Mouse (Mus musculus) kidney, embryonic 14.5 days (tissue): ENCODE measurements around the gene Sh3d21. TPM values are rescaled to one million over a fixed set of nuclear protein-coding genes. Genes with fewer than 3 reads are reported as not detected.
A peak's percentile ranks its signal among the peaks of the same experiment; 100 is the strongest.

Experiments
- ATAC-seq: fragments of 200-750 bp; cut with Nextera tagmentation; 2 replicates; pipeline ENCODE4 v1.8.0; 2017; ENCODE audit warnings: moderate number of reproducible peaks, mild to moderate bottlenecking, moderate TSS enrichment, moderate library complexity; ENCODE audit not compliant: low FRiP score, low TSS enrichment
- H3K27ac ChIP-seq: fragments of 300-500 bp; sonication (generic); 2 replicates; pipeline ENCODE4 v1.5.1; 2014; ENCODE audit warnings: low read depth, mild to moderate bottlenecking, low read length, moderate library complexity, mixed read lengths
- H3K27me3 ChIP-seq: fragments of 300-500 bp; sonication (generic); 2 replicates; pipeline ENCODE4 v1.6.1; 2014; ENCODE audit warnings: mild to moderate bottlenecking, low read length; ENCODE audit not compliant: control insufficient read depth, insufficient read depth
- H3K36me3 ChIP-seq: fragments of 300-500 bp; sonication (generic); 2 replicates; pipeline ENCODE4 v1.6.1; 2014; ENCODE audit warnings: low read length, mixed read lengths; ENCODE audit not compliant: control insufficient read depth, insufficient read depth
- H3K4me1 ChIP-seq: fragments of 300-500 bp; sonication (generic); 2 replicates; pipeline ENCODE4 v1.6.1; 2014; ENCODE audit warnings: low read length, mixed read lengths; ENCODE audit not compliant: control insufficient read depth, insufficient read depth
- H3K4me2 ChIP-seq: fragments of 300-500 bp; sonication (generic); replicated peaks from 2 replicates; pipeline ENCODE4 v1.6.1; 2014; ENCODE audit warnings: low read depth, mild to moderate bottlenecking, low read length
- H3K4me3 ChIP-seq: fragments of 300-500 bp; sonication (generic); 2 replicates; pipeline ENCODE4 v1.5.1; 2014; ENCODE audit warnings: mild to moderate bottlenecking, low read length
- H3K9ac ChIP-seq: fragments of 300-500 bp; sonication (generic); 2 replicates; pipeline ENCODE4 v1.6.1; 2014; ENCODE audit warnings: low read depth, mild to moderate bottlenecking, low read length, moderate library complexity
- H3K9me3 ChIP-seq: fragments of 300-500 bp; sonication (generic); 2 replicates; pipeline ENCODE4 v1.6.1; 2016; ENCODE audit warnings: low read length; ENCODE audit not compliant: control insufficient read depth
- WGBS: fragments of 180-500 bp; shearing (Covaris S2); extraction: QIAGEN DNeasy Blood & Tissue Kit; methylation state at CpG from one replicate; pipeline ENCODE4 v1.1.7; 2014; 5-methylcytosine and 5-hydroxymethylcytosine counted together
- polyA plus RNA-seq: library from polyadenylated mRNA; unstranded; fragments of >200 nt; fragmentation: Nextera tagmentation; extraction: Ambion mirVana; gene quantifications from 2 replicates; pipeline ENCODE4 v1.2.1, GENCODE M21; 2014

Sh3d21 gene
- polyA plus RNA-seq, 1 experiment from 2014 or later, result 8.7 TPM

GRCm38 (mm10) chr4:126151701-126152440, 11.4 kb downstream of the Sh3d21 start:
- Histone ChIP-seq H3K4me3 (no peak overlapping the region), H3K27me3 (no peaks in the 10 kb centered on the region), H3K4me2 (no peak overlapping the region), H3K27ac (no peak overlapping the region), H3K9ac (0 out of 2 replicates have a peak overlapping the region, but pooled peaks have one; percentile 18), H3K9me3 (no peaks in the 10 kb centered on the region; the same call in 1 of the 2 replicates), H3K4me1 (peaks cover 34% of the 10 kb centered on the region), H3K36me3 (peaks cover 15% of the 10 kb centered on the region)
- no peak for ATAC-seq
- WGBS, result 84% methylated on average over 16 of the region's 16 CpGs

DNA sequence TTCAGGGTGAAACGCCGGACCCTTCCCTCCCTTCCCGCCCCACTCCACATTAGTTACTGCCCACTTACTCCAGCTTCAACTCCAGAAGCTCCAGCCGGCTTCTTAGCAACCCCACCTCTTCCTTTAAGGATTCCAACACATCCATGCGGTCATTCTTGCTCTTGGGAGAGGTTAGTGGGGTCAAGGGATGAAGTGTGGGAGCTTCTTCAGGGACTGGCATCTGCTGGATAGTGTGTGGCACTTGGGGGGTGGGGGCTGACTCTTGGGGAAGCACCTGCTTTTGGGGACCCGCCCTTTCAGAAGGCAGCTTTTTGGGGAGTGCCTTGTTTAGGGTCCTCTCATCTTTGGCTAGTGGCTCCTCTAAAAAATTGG, 12.4 kb downstream of the Sh3d21 start:
- peaks cover 15% of the 10 kb centered on the region for H3K36me3 ChIP-seq
- 35% methylated on average over 6 of the region's 6 CpGs for WGBS
- peak overlapping the region; percentile 70 for H3K4me3 ChIP-seq
- H3K4me1 ChIP-seq, result peaks cover 44% of the 10 kb centered on the region
- H3K9ac ChIP-seq, result peak overlapping the region; percentile 18; the same call in 1 of the 2 replicates
- peak overlapping the region; percentile 78 for H3K4me2 ChIP-seq
- no peaks in the 10 kb centered on the region for H3K9me3 ChIP-seq
- H3K27me3 ChIP-seq, result no peaks in the 10 kb centered on the region
- no peak for ATAC-seq
- peak overlapping the region; percentile 98 for H3K27ac ChIP-seq

- peak overlapping the region; percentile 70 for H3K4me3 ChIP-seq
- peaks cover 46% of the 10 kb centered on the region for H3K4me1 ChIP-seq
- no peaks in the 10 kb centered on the region for H3K27me3 ChIP-seq
- 13% methylated on average over 16 of the region's 16 CpGs for WGBS
- peak overlapping the region; percentile 78 for H3K4me2 ChIP-seq
- peak overlapping the region; percentile 88; the same call in 1 of the 2 replicates for H3K9ac ChIP-seq
- peak; percentile 51 for ATAC-seq
- peak overlapping the region; percentile 98 for H3K27ac ChIP-seq
- peaks cover 15% of the 10 kb centered on the region for H3K36me3 ChIP-seq
- no peaks in the 10 kb centered on the region for H3K9me3 ChIP-seq
These were observed 12.9 kb downstream of the Sh3d21 start for GRCm38 (mm10) chr4:126150297-126150948.

DNA sequence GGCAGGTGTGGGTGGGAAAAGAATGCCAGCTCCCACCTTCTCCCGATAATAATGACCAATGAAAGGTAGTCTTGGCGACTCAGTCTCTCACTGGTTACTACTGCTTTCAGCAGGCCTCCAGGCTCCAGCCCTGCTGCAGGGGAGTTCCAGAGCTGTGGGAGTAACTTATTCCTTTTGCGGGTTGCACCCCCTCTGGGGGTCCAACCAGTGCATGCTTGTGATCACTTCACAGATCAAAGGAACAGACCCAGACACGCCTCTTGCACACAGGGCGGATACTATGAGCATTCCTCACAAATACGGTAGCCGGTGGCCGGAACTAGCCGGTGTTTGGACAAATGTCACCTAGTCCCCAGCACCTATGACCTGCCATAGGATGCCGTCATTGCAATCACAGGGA, 13.5 kb downstream of the Sh3d21 start:
- Histone ChIP-seq H3K9ac (peak overlapping the region; percentile 88; the same call in 1 of the 2 replicates), H3K9me3 (no peaks in the 10 kb centered on the region), H3K4me3 (peak overlapping the region; percentile 70), H3K27ac (peak overlapping the region; percentile 98), H3K4me1 (peaks cover 51% of the 10 kb centered on the region), H3K27me3 (no peaks in the 10 kb centered on the region), H3K4me2 (peak overlapping the region; percentile 78), H3K36me3 (peaks cover 15% of the 10 kb centered on the region)
- 4% methylated on average over 10 of the region's 10 CpGs for WGBS
- ATAC-seq, result peak; percentile 11

- Histone ChIP-seq H3K4me2 (peak overlapping the region; percentile 78), H3K27ac (peak overlapping the region; percentile 98), H3K9ac (peak overlapping the region; percentile 88), H3K36me3 (peaks cover 15% of the 10 kb centered on the region), H3K4me1 (peaks cover 51% of the 10 kb centered on the region), H3K27me3 (no peaks in the 10 kb centered on the region), H3K4me3 (peak overlapping the region; percentile 70), H3K9me3 (no peaks in the 10 kb centered on the region)
- ATAC-seq, result no peak
- WGBS, result 11% methylated on average over 42 of the region's 42 CpGs
These were observed 14.1 kb downstream of the Sh3d21 start for GRCm38 (mm10) chr4:126149041-126149676.

- peak overlapping the region; percentile 98 for H3K27ac ChIP-seq
- H3K4me2 ChIP-seq, result peak overlapping the region; percentile 78
- peak overlapping the region; percentile 70 for H3K4me3 ChIP-seq
- ATAC-seq, result peak; percentile 61
- H3K36me3 ChIP-seq, result peaks cover 15% of the 10 kb centered on the region
- under 1% methylated on average over 61 of the region's 67 CpGs for WGBS
- peaks cover 51% of the 10 kb centered on the region for H3K4me1 ChIP-seq
- H3K9me3 ChIP-seq, result no peaks in the 10 kb centered on the region
- H3K9ac ChIP-seq, result peak overlapping the region; percentile 88
- H3K27me3 ChIP-seq, result no peaks in the 10 kb centered on the region
These were observed 14.9 kb downstream of the Sh3d21 start for GRCm38 (mm10) chr4:126148161-126148961.

- Histone ChIP-seq H3K4me1 (peaks cover 51% of the 10 kb centered on the region), H3K27ac (peak within 1 kb of the TSS; percentile 98), H3K4me2 (peak within 1 kb of the TSS; percentile 78), H3K9ac (peak within 1 kb of the TSS; percentile 88), H3K4me3 (peak within 1 kb of the TSS; percentile 70), H3K9me3 (no peaks in the 10 kb centered on the region), H3K36me3 (peaks cover 11% of the 10 kb centered on the region), H3K27me3 (no peaks in the 10 kb centered on the region)
- 2% methylated on average over 23 of the region's 24 CpGs for WGBS
- ATAC-seq, result peak; percentile 87
These were observed 15.6 kb downstream of the Sh3d21 start, which contains the start of gene Eva1b for GRCm38 (mm10) chr4:126147533-126148160. Gene Eva1b, plus strand, starts transcription at chr4:126147744.

- ATAC-seq, result no peak
- 17% methylated on average over 9 of the region's 9 CpGs for WGBS
- Histone ChIP-seq H3K9me3 (no peaks in the 10 kb centered on the region), H3K27ac (peak overlapping the region; percentile 98), H3K9ac (peak overlapping the region; percentile 88; the same call in 1 of the 2 replicates), H3K36me3 (peaks cover 10% of the 10 kb centered on the region), H3K4me1 (peaks cover 51% of the 10 kb centered on the region), H3K4me2 (peak overlapping the region; percentile 78), H3K27me3 (no peaks in the 10 kb centered on the region), H3K4me3 (peak overlapping the region; percentile 70)
These were observed 16.2 kb downstream of the Sh3d21 start for GRCm38 (mm10) chr4:126146974-126147532.
